Mouse (Mus musculus) common myeloid progenitor, adult 5-6 weeks (primary cell): Measurements from ENCODE around the gene Pibf1. TPM values are rescaled to one million over a fixed set of nuclear protein-coding genes. Genes with fewer than 3 reads are reported as not detected.

Source experiments
- ATAC-seq: replicated peaks from 2 replicates; pipeline ENCODE4 v1.8.0; 2016; ENCODE audit warnings: low read depth, mild to moderate bottlenecking, moderate TSS enrichment, inconsistent platforms; ENCODE audit not compliant: poor library complexity, severe bottlenecking
- total RNA-seq: library from RNA; stranded (forward); fragments of 200-1000, 187-1606 nt; gene quantifications from 2 replicates; pipeline ENCODE4 v1.2.3, GENCODE M21; 2017

The Pibf1 gene
- 49.0 and 54.6 TPM in 2 replicates for total RNA-seq

GRCm38 (mm10) chr14:99099267-99099966 lies at the start of gene Pibf1, which contains the start of gene Dis3:
Gene Pibf1 (plus strand): TSS chr14:99099424.
Gene Dis3 (minus strand): TSS chr14:99099770.
- ATAC-seq = peak; percentile 98

DNA sequence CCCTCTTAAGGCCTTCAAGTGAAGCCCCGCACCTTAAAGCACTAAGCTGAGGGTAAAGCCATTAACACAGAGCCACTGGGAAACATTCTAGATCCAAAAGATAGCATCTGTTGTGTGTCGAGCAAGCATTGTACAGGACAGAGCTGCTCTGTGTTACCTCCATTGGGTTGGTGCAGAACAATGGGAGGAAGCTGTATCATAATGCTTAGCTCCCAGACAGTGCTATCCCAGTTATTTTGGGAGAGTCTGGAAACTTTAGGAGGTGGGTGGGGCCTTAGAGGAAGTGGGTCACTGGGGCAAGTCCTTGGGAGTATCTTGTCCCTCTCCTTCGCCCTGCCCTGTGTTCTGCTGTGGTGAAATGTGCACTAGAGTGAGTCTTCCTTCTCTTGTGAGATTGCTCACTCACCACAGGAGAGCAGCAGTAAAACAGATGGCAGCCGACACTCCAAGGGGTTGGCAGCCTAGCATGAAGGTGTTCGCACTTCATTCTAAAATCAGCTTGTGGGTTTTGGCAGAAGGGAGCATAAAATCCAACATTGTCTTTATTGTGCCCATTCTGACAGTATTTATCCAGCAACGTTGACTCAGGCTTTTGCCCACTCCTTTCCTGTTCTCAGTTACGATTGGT lies 40.2 kb upstream of the Pibf1 start:
- no peak for ATAC-seq

- peak; percentile 52 for ATAC-seq
Observed at GRCm38 (mm10) chr14:99060616-99061015, 38.6 kb upstream of the Pibf1 start.

GRCm38 (mm10) chr14:99063091-99063490 lies 36.1 kb upstream of the Pibf1 start:
- no peak for ATAC-seq

GRCm38 (mm10) chr14:99071146-99071545 lies 28.1 kb upstream of the Pibf1 start:
- no peak for ATAC-seq

GRCm38 (mm10) chr14:99088947-99089346 lies 10.3 kb upstream of the Pibf1 start:
- no peak for ATAC-seq

DNA sequence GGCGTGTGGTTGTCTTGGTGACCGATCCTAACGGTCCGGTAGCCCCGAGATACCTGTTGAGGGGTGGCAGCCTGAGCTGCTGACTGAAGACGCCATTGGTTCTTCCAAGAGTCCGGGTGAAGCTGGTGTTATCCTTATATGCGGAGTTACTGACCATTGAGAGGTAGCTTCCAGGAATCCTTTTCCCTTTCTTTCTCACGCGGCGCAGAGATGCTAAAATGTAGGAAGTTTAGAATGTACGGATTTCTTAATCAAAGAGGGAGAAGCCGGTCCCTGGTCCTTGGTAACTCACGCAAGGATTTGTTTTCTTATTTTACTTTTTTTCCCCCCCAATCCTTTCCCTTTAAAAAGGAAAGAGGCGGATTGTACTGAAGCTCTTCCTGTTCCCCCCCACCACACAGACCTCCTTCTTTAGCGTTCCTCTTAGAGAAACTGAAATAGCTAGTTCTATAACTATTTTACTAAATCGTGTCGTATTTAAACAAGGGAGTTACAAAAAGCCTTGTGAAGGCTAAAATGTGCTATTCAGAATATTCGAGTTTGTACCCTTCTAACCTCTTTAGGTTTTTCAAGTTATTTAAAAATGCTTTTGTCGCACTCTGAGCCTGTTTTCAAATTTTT lies 853 bp downstream of the Pibf1 start:
- ATAC-seq = peak; percentile 36

GRCm38 (mm10) chr14:99103050-99103449 lies 3.8 kb downstream of the Pibf1 start:
- ATAC-seq = no peak

GRCm38 (mm10) chr14:99104542-99105123 lies 5.4 kb downstream of the Pibf1 start:
- ATAC-seq = no peak

- no peak for ATAC-seq
Observed at GRCm38 (mm10) chr14:99106671-99107070, 7.4 kb downstream of the Pibf1 start.

- no peak for ATAC-seq
Observed at GRCm38 (mm10) chr14:99107631-99108187, 8.5 kb downstream of the Pibf1 start.

DNA sequence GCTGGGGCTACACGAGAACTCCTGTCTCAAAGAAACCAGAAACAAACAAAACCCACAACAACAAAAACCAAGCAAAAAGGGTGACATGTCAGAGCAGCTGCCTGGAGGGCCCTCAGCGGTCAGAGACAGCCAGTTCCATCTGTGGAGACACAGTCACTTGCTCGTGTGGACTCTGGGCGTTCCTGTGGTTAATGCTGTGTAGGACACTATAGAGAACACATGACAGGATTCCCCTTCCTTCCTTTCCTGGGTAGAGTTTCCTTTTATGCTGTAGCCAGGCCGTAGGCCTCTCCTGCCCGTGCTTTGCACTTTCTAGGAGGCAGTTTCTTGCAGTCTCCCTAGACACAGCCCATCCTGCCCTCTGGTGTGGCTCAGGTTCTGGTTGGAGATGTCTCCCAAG lies 9.5 kb downstream of the Pibf1 start:
- ATAC-seq = peak; percentile 46

- no peak for ATAC-seq
Observed at GRCm38 (mm10) chr14:99117576-99117975, 18.4 kb downstream of the Pibf1 start.

GRCm38 (mm10) chr14:99121584-99122339 lies 22.5 kb downstream of the Pibf1 start:
- ATAC-seq = no peak

DNA sequence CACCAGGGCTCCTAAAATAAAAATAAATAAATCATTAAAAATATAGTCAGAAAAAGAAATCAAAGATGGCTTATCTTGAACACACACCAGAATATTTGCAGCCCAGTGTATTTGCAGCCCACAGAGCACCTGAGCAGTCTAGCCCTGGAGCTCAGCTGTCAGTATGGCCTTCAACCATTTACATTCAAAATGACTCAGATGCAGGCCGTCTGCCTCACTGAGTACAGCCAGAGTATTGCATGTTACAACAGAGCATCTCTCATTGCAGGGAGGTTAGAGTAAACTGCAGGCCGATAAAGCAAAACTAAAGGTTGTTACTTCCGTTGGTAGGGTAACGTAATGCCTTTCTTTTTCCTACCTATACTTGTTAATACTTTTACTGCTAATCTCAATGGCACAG lies 24.9 kb downstream of the Pibf1 start:
- ATAC-seq = no peak

DNA sequence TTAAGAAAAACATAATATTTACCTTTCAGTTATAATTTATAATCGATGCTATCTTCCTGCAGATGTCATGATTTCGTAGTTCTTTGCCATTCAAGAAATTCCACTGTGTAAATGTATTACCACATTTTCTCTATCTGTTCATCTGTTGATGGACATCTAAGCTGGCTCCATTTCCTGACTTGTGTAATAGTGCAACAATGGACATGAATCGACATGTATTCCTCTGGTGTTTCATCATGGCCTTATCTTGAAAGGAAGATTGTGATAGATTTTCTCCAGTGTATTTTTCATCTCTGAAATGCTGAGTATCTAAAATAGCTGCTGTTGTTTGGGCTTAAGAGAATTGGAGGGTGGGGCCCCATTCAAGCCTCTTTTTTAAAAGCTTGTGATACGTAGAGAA lies 27.5 kb downstream of the Pibf1 start:
- ATAC-seq = no peak

- ATAC-seq = no peak
Observed at GRCm38 (mm10) chr14:99127509-99127908, 28.3 kb downstream of the Pibf1 start.

GRCm38 (mm10) chr14:99129050-99129449 lies 29.8 kb downstream of the Pibf1 start:
- no peak for ATAC-seq

DNA sequence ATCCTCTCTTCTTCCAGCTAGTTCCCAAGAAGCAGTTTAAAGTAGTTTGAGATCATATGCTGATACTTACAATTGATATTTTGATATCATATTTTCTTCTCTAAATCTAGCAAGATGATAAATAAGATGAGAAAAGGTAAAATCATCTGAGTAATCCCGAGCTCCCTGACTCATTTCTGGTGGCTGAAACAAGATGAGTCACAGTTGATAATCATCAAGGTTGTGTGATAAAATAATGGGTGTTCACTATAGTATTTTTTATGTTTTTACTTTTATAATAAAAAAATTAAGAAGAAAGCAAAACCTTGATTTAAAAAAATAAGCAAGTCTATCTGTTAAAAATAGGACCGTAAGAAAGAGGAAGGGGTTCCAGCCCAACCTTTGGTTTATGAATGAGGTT lies 34.8 kb downstream of the Pibf1 start:
- ATAC-seq = no peak

GRCm38 (mm10) chr14:99135761-99136160 lies 36.5 kb downstream of the Pibf1 start:
- no peak for ATAC-seq
